Mouse (Mus musculus) hindbrain, embryonic 13.5 days (tissue): ENCODE results near the gene Aqr. TPM values are rescaled to one million over a fixed set of nuclear protein-coding genes. Genes with fewer than 3 reads are reported as not detected.

ENCODE experiments used
- ATAC-seq: fragments of 200-750 bp; cut with Nextera tagmentation; 2 replicates; pipeline ENCODE4 v1.8.0; 2017; ENCODE audit warnings: moderate TSS enrichment; ENCODE audit not compliant: low FRiP score
- H3K27ac ChIP-seq: fragments of 300-500 bp; sonication (generic); 2 replicates; pipeline ENCODE4 v1.5.1; 2015; ENCODE audit warnings: inconsistent platforms, mild to moderate bottlenecking, moderate library complexity
- H3K27me3 ChIP-seq: fragments of 300-500 bp; sonication (generic); 2 replicates; pipeline ENCODE4 v1.6.1; 2015; ENCODE audit warnings: mild to moderate bottlenecking, inconsistent platforms
- H3K36me3 ChIP-seq: fragments of 300-500 bp; sonication (generic); 2 replicates; pipeline ENCODE4 v1.6.1; 2015; ENCODE audit warnings: mild to moderate bottlenecking, inconsistent platforms
- H3K4me1 ChIP-seq: fragments of 300-500 bp; sonication (generic); replicated peaks from 2 replicates; pipeline ENCODE4 v1.6.1; 2015; ENCODE audit warnings: inconsistent platforms
- H3K4me2 ChIP-seq: fragments of 300-500 bp; sonication (generic); 2 replicates; pipeline ENCODE4 v1.6.1; 2015; ENCODE audit warnings: inconsistent platforms, mild to moderate bottlenecking, moderate library complexity
- H3K4me3 ChIP-seq: fragments of 300-500 bp; sonication (generic); 2 replicates; pipeline ENCODE4 v1.5.1; 2015; ENCODE audit warnings: mild to moderate bottlenecking, inconsistent platforms
- H3K9ac ChIP-seq: fragments of 300-500 bp; sonication (generic); 2 replicates; pipeline ENCODE4 v1.6.1; 2015; ENCODE audit warnings: mild to moderate bottlenecking, inconsistent platforms
- H3K9me3 ChIP-seq: fragments of 300-500 bp; sonication (generic); 2 replicates; pipeline ENCODE4 v1.6.1; 2016; ENCODE audit warnings: inconsistent platforms
- WGBS: fragments of 180-500 bp; shearing (Covaris S2); methylation state at CpG from one replicate; pipeline ENCODE4 v1.1.7; 2015; 5-methylcytosine and 5-hydroxymethylcytosine counted together
- polyA plus RNA-seq: library from polyadenylated mRNA; unstranded; fragments of >200 nt; fragmentation: Nextera tagmentation; extraction: Ambion mirVana; gene quantifications from 2 replicates; pipeline ENCODE4 v1.2.1, GENCODE M21; 2015

Gene Aqr
- polyA plus RNA-seq, 1 experiment from 2014 or later = 42.4 TPM

- peaks cover 79% of the 10 kb centered on the region for H3K36me3 ChIP-seq
- no peaks in the 10 kb centered on the region for H3K27me3 ChIP-seq
- no peak overlapping the region for H3K4me2 ChIP-seq
- H3K4me1 ChIP-seq = no peaks in the 10 kb centered on the region
- H3K9me3 ChIP-seq = no peaks in the 10 kb centered on the region
- no peak for ATAC-seq
- no peak overlapping the region for H3K27ac ChIP-seq
- no peak overlapping the region for H3K4me3 ChIP-seq
- 96% methylated on average over 4 of the region's 4 CpGs for WGBS
- no peak overlapping the region for H3K9ac ChIP-seq
Measured at GRCm38 (mm10) chr2:114123304-114123703, 63.5 kb downstream of the Aqr start.

- WGBS = 71% methylated on average over 7 of the region's 7 CpGs
- H3K27ac ChIP-seq = no peak overlapping the region
Measured at GRCm38 (mm10) chr2:114119451-114119850, 67.4 kb downstream of the Aqr start.

GRCm38 (mm10) chr2:114117665-114118064 lies 69.2 kb downstream of the Aqr start:
- 91% methylated on average over 3 of the region's 3 CpGs for WGBS
- ATAC-seq = no peak
- Histone ChIP-seq H3K36me3 (peaks cover 69% of the 10 kb centered on the region), H3K9ac (no peak overlapping the region), H3K27ac (no peak overlapping the region), H3K9me3 (no peaks in the 10 kb centered on the region), H3K4me1 (no peaks in the 10 kb centered on the region), H3K27me3 (no peaks in the 10 kb centered on the region), H3K4me2 (no peak overlapping the region), H3K4me3 (no peak overlapping the region)

More at GRCm38 (mm10) chr2:114119451-114119850, 67.4 kb downstream of the Aqr start:
- H3K9me3 ChIP-seq = no peaks in the 10 kb centered on the region
- H3K4me3 ChIP-seq = no peak overlapping the region
- H3K4me2 ChIP-seq = no peak overlapping the region
- H3K36me3 ChIP-seq = peaks cover 69% of the 10 kb centered on the region
- no peaks in the 10 kb centered on the region for H3K4me1 ChIP-seq
- H3K27me3 ChIP-seq = no peaks in the 10 kb centered on the region
- no peak for ATAC-seq
- no peak overlapping the region for H3K9ac ChIP-seq

DNA sequence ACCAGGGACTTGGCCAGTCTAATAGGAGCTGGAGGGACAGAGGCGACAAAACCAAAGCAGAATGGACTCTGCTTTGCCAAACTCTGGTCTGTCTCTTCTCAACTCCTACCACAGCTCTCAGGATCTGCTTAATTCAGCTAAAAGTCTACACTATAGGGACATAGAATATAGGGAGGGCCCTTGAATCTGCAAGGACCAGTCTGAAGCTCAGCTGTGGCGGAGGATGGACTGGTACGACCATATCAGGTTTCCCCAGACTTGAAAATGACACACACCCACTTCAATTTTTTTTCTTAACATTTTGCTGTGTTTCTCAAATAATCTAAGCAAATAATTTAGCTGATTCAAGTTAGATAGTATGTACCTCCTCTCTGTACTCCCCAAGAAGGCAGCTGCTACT lies 69.6 kb downstream of the Aqr start:
- Histone ChIP-seq H3K9me3 (no peaks in the 10 kb centered on the region), H3K4me2 (no peak overlapping the region), H3K4me3 (no peak overlapping the region), H3K27ac (no peak overlapping the region), H3K9ac (no peak overlapping the region), H3K27me3 (no peaks in the 10 kb centered on the region), H3K4me1 (no peaks in the 10 kb centered on the region), H3K36me3 (peaks cover 69% of the 10 kb centered on the region)
- WGBS = 97% methylated on average over 3 of the region's 3 CpGs
- ATAC-seq = no peak

DNA sequence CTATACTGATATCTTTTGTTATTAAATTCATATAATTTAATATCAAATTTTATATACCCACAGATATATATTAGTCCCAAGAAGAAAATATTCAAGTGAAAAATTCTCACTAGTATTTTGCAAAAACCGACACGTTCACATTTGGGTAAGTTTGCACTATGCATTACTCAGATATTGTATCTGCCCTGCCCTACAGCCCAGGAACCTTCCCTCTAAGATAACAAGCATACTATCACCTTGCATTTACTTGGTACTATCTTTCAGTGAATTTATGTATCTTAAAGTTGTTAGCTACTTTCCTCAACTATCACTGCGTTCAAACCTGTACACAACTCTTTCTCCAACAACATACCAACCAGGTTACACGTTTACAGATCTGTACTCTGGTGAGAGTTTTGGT lies 71.3 kb downstream of the Aqr start:
- H3K27ac ChIP-seq = no peak overlapping the region
- no peak overlapping the region for H3K9ac ChIP-seq
- H3K4me1 ChIP-seq = no peaks in the 10 kb centered on the region
- no peaks in the 10 kb centered on the region for H3K9me3 ChIP-seq
- H3K4me2 ChIP-seq = no peak overlapping the region
- H3K27me3 ChIP-seq = no peaks in the 10 kb centered on the region
- no peak overlapping the region for H3K4me3 ChIP-seq
- 95% methylated on average over 4 of the region's 4 CpGs for WGBS
- no peak for ATAC-seq
- H3K36me3 ChIP-seq = peaks cover 59% of the 10 kb centered on the region

DNA sequence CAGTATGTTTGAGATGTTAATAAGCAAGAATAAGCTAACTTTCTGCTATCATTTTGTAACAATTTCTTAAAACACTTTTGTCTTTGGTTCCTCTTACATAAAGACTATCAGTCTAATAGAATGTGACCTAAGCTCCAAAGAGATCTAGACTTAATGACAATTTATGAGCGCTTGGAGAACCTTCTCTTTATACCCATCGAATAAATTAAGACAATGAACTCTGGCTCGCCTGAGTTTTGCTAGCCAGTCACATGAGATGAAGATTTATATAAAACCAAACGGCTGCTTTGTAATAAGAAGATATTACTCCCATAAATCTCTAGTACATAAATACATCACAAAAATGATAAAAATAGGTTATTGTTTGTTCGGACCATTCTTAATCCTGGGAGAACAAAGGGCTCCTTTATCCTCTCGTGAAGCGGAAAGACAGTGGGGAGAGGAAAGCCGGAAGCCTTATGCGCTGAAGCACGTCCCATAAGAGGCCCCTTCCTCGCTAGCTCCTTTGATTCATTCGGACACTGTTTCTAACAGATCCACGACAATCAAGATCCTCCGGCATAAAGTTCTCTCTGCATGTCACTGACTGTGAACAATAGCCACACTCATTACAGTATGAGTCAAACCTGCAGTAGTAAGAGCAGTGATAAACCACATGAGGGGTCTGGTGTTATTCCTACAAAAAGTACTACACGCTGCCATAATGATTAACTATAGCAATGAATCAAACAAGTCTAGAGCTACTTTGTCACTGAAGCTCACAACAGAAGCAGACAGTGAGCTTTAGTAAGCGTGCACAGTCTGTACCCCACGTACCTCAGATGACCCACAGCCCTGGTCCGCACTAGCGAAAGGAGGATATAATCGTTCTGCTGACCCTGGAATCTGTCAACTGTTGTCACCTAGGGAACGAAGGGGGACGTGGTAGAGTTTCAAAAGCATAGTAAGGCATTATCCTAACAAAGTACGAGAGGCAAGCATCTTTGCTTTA lies 79.2 kb downstream of the Aqr start:
- no peaks in the 10 kb centered on the region for H3K9me3 ChIP-seq
- peaks cover 71% of the 10 kb centered on the region for H3K36me3 ChIP-seq
- no peak overlapping the region for H3K27ac ChIP-seq
- no peak for ATAC-seq
- no peak overlapping the region for H3K4me3 ChIP-seq
- H3K4me2 ChIP-seq = no peak overlapping the region
- H3K4me1 ChIP-seq = no peaks in the 10 kb centered on the region
- H3K27me3 ChIP-seq = no peaks in the 10 kb centered on the region
- 47% methylated on average over 23 of the region's 23 CpGs for WGBS
- no peak overlapping the region for H3K9ac ChIP-seq

DNA sequence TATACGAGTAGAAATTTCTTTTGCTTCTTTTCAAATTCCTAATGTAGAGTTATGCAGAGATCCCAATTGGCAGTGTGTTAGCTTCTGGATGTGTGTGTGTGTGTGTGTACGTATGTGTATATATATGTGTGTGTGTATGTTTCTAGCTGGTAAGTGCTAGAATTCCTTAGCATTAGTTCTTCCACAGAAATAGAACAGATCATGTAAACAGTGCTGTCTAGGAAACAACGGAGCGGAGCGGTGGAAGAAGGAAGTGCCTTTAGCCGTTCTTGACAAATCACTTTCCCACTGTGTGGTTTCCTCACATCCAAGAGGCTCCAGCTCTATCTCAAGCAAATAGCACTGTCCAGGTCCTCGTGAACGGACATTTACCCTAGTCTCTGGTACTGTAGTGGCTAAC lies 80.4 kb downstream of the Aqr start:
- WGBS = 93% methylated on average over 8 of the region's 8 CpGs
- ATAC-seq = no peak
- no peaks in the 10 kb centered on the region for H3K4me1 ChIP-seq
- H3K36me3 ChIP-seq = peaks cover 78% of the 10 kb centered on the region
- H3K9ac ChIP-seq = no peak overlapping the region
- no peak overlapping the region for H3K4me2 ChIP-seq
- H3K9me3 ChIP-seq = no peaks in the 10 kb centered on the region
- no peak overlapping the region for H3K27ac ChIP-seq
- no peaks in the 10 kb centered on the region for H3K27me3 ChIP-seq
- no peak overlapping the region for H3K4me3 ChIP-seq

- Histone ChIP-seq H3K36me3 (peaks cover 69% of the 10 kb centered on the region), H3K4me2 (no peak overlapping the region), H3K27me3 (no peaks in the 10 kb centered on the region), H3K27ac (no peak overlapping the region), H3K4me3 (no peak overlapping the region), H3K9ac (no peak overlapping the region), H3K4me1 (no peaks in the 10 kb centered on the region), H3K9me3 (no peaks in the 10 kb centered on the region)
- ATAC-seq = no peak
- 95% methylated on average over 3 of the region's 3 CpGs for WGBS
Measured at GRCm38 (mm10) chr2:114102471-114102870, 84.4 kb downstream of the Aqr start.

GRCm38 (mm10) chr2:114100834-114101233 lies 86.0 kb downstream of the Aqr start:
- H3K4me2 ChIP-seq = no peak overlapping the region
- H3K36me3 ChIP-seq = peaks cover 65% of the 10 kb centered on the region
- H3K4me1 ChIP-seq = no peaks in the 10 kb centered on the region
- H3K27me3 ChIP-seq = no peaks in the 10 kb centered on the region
- ATAC-seq = no peak
- no peak overlapping the region for H3K27ac ChIP-seq
- no peaks in the 10 kb centered on the region for H3K9me3 ChIP-seq
- no peak overlapping the region for H3K9ac ChIP-seq
- H3K4me3 ChIP-seq = no peak overlapping the region
- 96% methylated on average over 9 of the region's 9 CpGs for WGBS

DNA sequence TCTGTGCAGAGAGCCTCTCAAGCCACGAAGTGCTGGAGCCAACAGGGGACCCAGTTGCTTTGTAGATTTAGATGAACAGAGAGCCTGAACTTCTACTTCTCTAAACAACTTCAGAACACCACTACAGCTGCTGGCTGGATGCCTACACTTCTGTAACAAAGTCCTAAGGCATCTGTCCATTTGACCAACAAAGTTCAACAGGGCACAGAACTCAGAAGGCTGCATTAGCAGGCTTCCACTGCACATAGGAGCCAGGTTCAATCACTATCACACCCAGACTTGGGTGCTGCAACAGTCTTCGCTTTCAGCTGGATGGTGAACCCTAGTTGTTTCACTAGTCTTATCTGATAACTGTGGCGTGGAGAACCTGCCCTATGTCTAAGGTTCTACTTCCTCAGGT lies 87.0 kb downstream of the Aqr start:
- H3K9me3 ChIP-seq = no peaks in the 10 kb centered on the region
- no peak for ATAC-seq
- H3K4me3 ChIP-seq = no peak overlapping the region
- no peak overlapping the region for H3K9ac ChIP-seq
- no peaks in the 10 kb centered on the region for H3K4me1 ChIP-seq
- WGBS = 96% methylated on average over 3 of the region's 3 CpGs
- H3K27me3 ChIP-seq = no peaks in the 10 kb centered on the region
- H3K27ac ChIP-seq = no peak overlapping the region
- H3K4me2 ChIP-seq = no peak overlapping the region
- peaks cover 55% of the 10 kb centered on the region for H3K36me3 ChIP-seq

DNA sequence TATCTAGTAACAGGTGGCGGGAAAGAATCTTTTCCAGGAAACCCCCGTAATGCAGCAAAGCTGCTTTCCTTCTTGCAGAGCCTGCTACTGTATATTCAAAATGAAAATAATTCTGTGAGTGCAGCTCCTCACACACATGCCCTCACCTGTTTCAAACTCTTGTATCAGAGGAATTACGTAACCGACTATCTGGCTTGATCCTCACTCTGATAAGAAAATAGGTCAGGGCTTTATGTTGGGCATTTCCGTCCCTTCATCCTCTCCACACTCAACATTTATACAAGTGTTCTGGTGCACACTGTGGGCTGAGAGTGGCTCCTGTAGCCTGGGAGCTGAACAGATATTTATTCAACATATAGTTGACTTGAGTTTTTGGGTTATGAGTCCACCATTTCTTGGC lies 87.7 kb downstream of the Aqr start:
- Histone ChIP-seq H3K9me3 (no peaks in the 10 kb centered on the region), H3K9ac (no peak overlapping the region), H3K27ac (no peak overlapping the region), H3K4me3 (no peak overlapping the region), H3K4me1 (no peaks in the 10 kb centered on the region), H3K27me3 (no peaks in the 10 kb centered on the region), H3K4me2 (no peak overlapping the region), H3K36me3 (peaks cover 48% of the 10 kb centered on the region)
- no peak for ATAC-seq
- 94% methylated on average over 5 of the region's 5 CpGs for WGBS

DNA sequence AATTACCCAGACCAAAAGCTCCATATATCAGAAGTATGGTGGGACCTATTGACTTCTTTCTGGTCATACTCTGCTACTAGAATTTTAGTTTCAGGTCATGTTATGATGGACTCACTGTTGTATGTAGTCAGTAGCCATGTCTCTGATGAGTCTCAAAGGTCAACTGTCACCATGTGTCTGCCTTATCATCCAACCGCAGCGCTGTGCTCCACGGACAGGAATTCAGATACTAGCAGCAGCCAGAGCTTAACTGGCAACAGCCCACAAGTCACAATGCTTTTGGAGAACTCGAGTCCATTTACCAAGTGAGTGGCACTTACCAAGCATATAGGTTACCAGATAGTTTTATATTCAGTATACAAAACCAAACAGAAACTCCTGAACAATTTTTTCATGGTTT lies 89.2 kb downstream of the Aqr start:
- H3K9ac ChIP-seq = no peak overlapping the region
- no peaks in the 10 kb centered on the region for H3K27me3 ChIP-seq
- H3K9me3 ChIP-seq = no peaks in the 10 kb centered on the region
- peaks cover 36% of the 10 kb centered on the region for H3K36me3 ChIP-seq
- H3K27ac ChIP-seq = no peak overlapping the region
- ATAC-seq = no peak
- H3K4me3 ChIP-seq = no peak overlapping the region
- H3K4me1 ChIP-seq = 0 out of 2 replicates have a peak, but pooled peaks cover 6% of the 10 kb centered on the region
- 93% methylated on average over 4 of the region's 4 CpGs for WGBS
- no peak overlapping the region for H3K4me2 ChIP-seq

- no peaks in the 10 kb centered on the region for H3K9me3 ChIP-seq
- no peak overlapping the region for H3K27ac ChIP-seq
- H3K27me3 ChIP-seq = no peaks in the 10 kb centered on the region
- H3K4me3 ChIP-seq = no peak overlapping the region
- no peak overlapping the region for H3K9ac ChIP-seq
- peaks cover 26% of the 10 kb centered on the region for H3K36me3 ChIP-seq
- H3K4me2 ChIP-seq = no peak overlapping the region
- 90% methylated on average over 1 of the region's 1 CpGs for WGBS
- H3K4me1 ChIP-seq = 0 out of 2 replicates have a peak, but pooled peaks cover 6% of the 10 kb centered on the region
- ATAC-seq = no peak
Measured at GRCm38 (mm10) chr2:114096570-114096969, 90.3 kb downstream of the Aqr start.
